Mouse (Mus musculus) gastrocnemius, adult 18-20 months (tissue): ENCODE results near the gene Slc25a47. TPM values are rescaled to one million over a fixed set of nuclear protein-coding genes. Genes with fewer than 3 reads are reported as not detected.

ENCODE experiments used
- DNase-seq: peaks from one replicate; pipeline ENCODE4 v3.0.0; 2021; ENCODE audit warnings: low spot score
- total RNA-seq, 2 experiments: library from RNA; stranded (reverse); gene quantifications; 2 replicates each; pipeline ENCODE4 v1.2.3; 2021

Slc25a47 gene
- total RNA-seq, 2 experiments from 2014 or later = 4.8 to 6.1 TPM

GRCm38 (mm10) chr12:108857589-108858184, 21.8 kb downstream of the Slc25a47 start:
- DNase-seq = peak; percentile 49

GRCm38 (mm10) chr12:108858486-108858885, 22.6 kb downstream of the Slc25a47 start:
- DNase-seq = no peak

GRCm38 (mm10) chr12:108865007-108865494, 29.2 kb downstream of the Slc25a47 start:
- no peak for DNase-seq

GRCm38 (mm10) chr12:108869575-108869974, 33.7 kb downstream of the Slc25a47 start:
- DNase-seq = no peak

GRCm38 (mm10) chr12:108873122-108873521, 37.3 kb downstream of the Slc25a47 start:
- no peak for DNase-seq

- no peak for DNase-seq
Observed at GRCm38 (mm10) chr12:108879138-108879537, 43.3 kb downstream of the Slc25a47 start.

GRCm38 (mm10) chr12:108880606-108881005, 44.8 kb downstream of the Slc25a47 start:
- no peak for DNase-seq

GRCm38 (mm10) chr12:108881192-108881591, 45.3 kb downstream of the Slc25a47 start:
- DNase-seq = no peak

GRCm38 (mm10) chr12:108882776-108883175, 46.9 kb downstream of the Slc25a47 start:
- no peak for DNase-seq

- DNase-seq = no peak
Observed at GRCm38 (mm10) chr12:108885906-108886305, 50.1 kb downstream of the Slc25a47 start.

GRCm38 (mm10) chr12:108887077-108887476, 51.2 kb downstream of the Slc25a47 start:
- DNase-seq = no peak

GRCm38 (mm10) chr12:108888632-108889031, 52.8 kb downstream of the Slc25a47 start:
- DNase-seq = no peak

GRCm38 (mm10) chr12:108892989-108893714, 57.3 kb downstream of the Slc25a47 start, which contains the start of gene Wdr25:
Wdr25 (plus strand) TSS chr12:108893631.
- no peak for DNase-seq

GRCm38 (mm10) chr12:108893715-108894431, 58.0 kb downstream of the Slc25a47 start, which contains the start of gene Wars:
Wars (minus strand) TSS chr12:108894174.
- DNase-seq = peak; percentile 97

- DNase-seq = no peak
Observed at GRCm38 (mm10) chr12:108894432-108894816, 58.6 kb downstream of the Slc25a47 start.

- DNase-seq = peak; percentile 27
Observed at GRCm38 (mm10) chr12:108896006-108896405, 60.2 kb downstream of the Slc25a47 start.

GRCm38 (mm10) chr12:108901346-108901745, 65.5 kb downstream of the Slc25a47 start:
- DNase-seq = no peak

- peak; percentile 56 for DNase-seq
Observed at GRCm38 (mm10) chr12:108902940-108903339, 67.1 kb downstream of the Slc25a47 start.

- peak; percentile 63 for DNase-seq
Observed at GRCm38 (mm10) chr12:108903600-108904275, 67.9 kb downstream of the Slc25a47 start.

- DNase-seq = no peak
Observed at GRCm38 (mm10) chr12:108904276-108904653, 68.4 kb downstream of the Slc25a47 start.

GRCm38 (mm10) chr12:108905620-108906302, 69.9 kb downstream of the Slc25a47 start:
- no peak for DNase-seq
